In genomic region chr8:93812566-93813404, GRCm38 (mm10) we compare ENCODE assay signal across 8 mouse cellular contexts. TPM values are rescaled to one million over a fixed set of nuclear protein-coding genes. Genes with fewer than 3 reads are reported as not detected.
DNase-seq lines count a peak whose midpoint lies in the region; ATAC-seq and TF ChIP-seq lines count a peak whose summit lies in the region.

No protein-coding gene starts in this region.

- DNase-seq in kidney, postnatal 0 days (ENCODE audit: low spot score): no peak
- no peak for DNase-seq in kidney, postnatal 4 days
- DNase-seq in cerebellum, adult 9-11 months: peak; percentile 73
- no peak for DNase-seq in spleen, postnatal 36 days (ENCODE audit: low spot score in 2 of 2)
- DNase-seq in urinary bladder, postnatal 36 days (ENCODE audit: low spot score in 2 of 2): no peak

- peak; percentile 9; the same call in 1 of the 2 replicates for ATAC-seq in kidney, postnatal 0 days (replicated peaks; ENCODE audit: low FRiP score, low read depth)
- peak; percentile 7; the same call in 1 of the 2 replicates for ATAC-seq in forebrain, embryonic 13.5 days
- no peak for ATAC-seq in liver, embryonic 16.5 days (ENCODE audit: low read depth)
- no peak for ATAC-seq in granulocyte monocyte progenitor cell, adult 5-6 weeks (replicated peaks; ENCODE audit: poor library complexity, severe bottlenecking)

- peaks cover 21% of the 10 kb centered on the region for H3K4me1 ChIP-seq in kidney, postnatal 0 days (replicated peaks; ENCODE audit: insufficient read depth, low read length)
- H3K4me1 ChIP-seq in forebrain, embryonic 13.5 days: peaks cover 44% of the 10 kb centered on the region
- H3K4me1 ChIP-seq in liver, embryonic 16.5 days (ENCODE audit: control insufficient read depth, low read depth, low read length): peaks cover 4% of the 10 kb centered on the region; the same call in 1 of the 2 replicates

- H3K4me2 ChIP-seq in kidney, postnatal 0 days (ENCODE audit: low read length): peak overlapping the region; percentile 52
- peak overlapping the region; percentile 95 for H3K4me2 ChIP-seq in forebrain, embryonic 13.5 days
- H3K4me2 ChIP-seq in liver, embryonic 16.5 days (ENCODE audit: low read depth, low read length): peak overlapping the region; percentile 26; the same call in 1 of the 2 replicates

- H3K27me3 ChIP-seq in kidney, postnatal 0 days (ENCODE audit: insufficient read depth, low read length): peaks cover 15% of the 10 kb centered on the region
- no peaks in the 10 kb centered on the region for H3K27me3 ChIP-seq in forebrain, embryonic 13.5 days
- peaks cover 54% of the 10 kb centered on the region for H3K27me3 ChIP-seq in liver, embryonic 16.5 days (ENCODE audit: control insufficient read depth, insufficient read depth, low read depth, low read length)

- WGBS in kidney, postnatal 0 days: 5% methylated on average over 35 of the region's 35 CpGs
- WGBS in forebrain, embryonic 13.5 days: 2% methylated on average over 35 of the region's 35 CpGs
- 10% methylated on average over 35 of the region's 35 CpGs for WGBS in liver, embryonic 16.5 days (ENCODE audit: insufficient replicate concordance)

- H3K27ac ChIP-seq in kidney, postnatal 0 days: no peak overlapping the region
- H3K27ac ChIP-seq in forebrain, embryonic 13.5 days: peak overlapping the region; percentile 95
- H3K27ac ChIP-seq in liver, embryonic 16.5 days (ENCODE audit: low read length): no peak overlapping the region

- peak overlapping the region; percentile 14 for H3K4me3 ChIP-seq in kidney, postnatal 0 days (replicated peaks; ENCODE audit: low read depth, low read length)
- H3K4me3 ChIP-seq in forebrain, embryonic 13.5 days: peak overlapping the region; percentile 87
- H3K4me3 ChIP-seq in liver, embryonic 16.5 days (ENCODE audit: low read depth, low read length): no peak overlapping the region

- H3K9ac ChIP-seq in kidney, postnatal 0 days (ENCODE audit: low read depth, low read length): no peak overlapping the region
- peak overlapping the region; percentile 95 for H3K9ac ChIP-seq in forebrain, embryonic 13.5 days
- H3K9ac ChIP-seq in liver, embryonic 16.5 days (ENCODE audit: low read depth, low read length): no peak overlapping the region

- TF ChIP-seq CTCF in kidney, postnatal 0 days (IDR thresholded peaks at IDR 0.05; ENCODE audit: low read depth): no peak

- H3K9me3 ChIP-seq in kidney, postnatal 0 days (replicated peaks; ENCODE audit: low read length): no peaks in the 10 kb centered on the region
- no peaks in the 10 kb centered on the region for H3K9me3 ChIP-seq in forebrain, embryonic 13.5 days (replicated peaks)
- H3K9me3 ChIP-seq in liver, embryonic 16.5 days (replicated peaks; ENCODE audit: control insufficient read depth, low read length): no peaks in the 10 kb centered on the region

- no peaks in the 10 kb centered on the region for H3K36me3 ChIP-seq in kidney, postnatal 0 days (ENCODE audit: insufficient read depth, low read length)
- peaks cover 17% of the 10 kb centered on the region for H3K36me3 ChIP-seq in forebrain, embryonic 13.5 days (ENCODE audit: poor library complexity, severe bottlenecking)
- no peaks in the 10 kb centered on the region for H3K36me3 ChIP-seq in liver, embryonic 16.5 days (ENCODE audit: control insufficient read depth, insufficient read depth)

RNA-seq across cellular contexts. Expression of gene Gnao1, which starts 3.0 kb away (rescaled TPM):
- polyA plus RNA-seq in kidney, postnatal 0 days (2015; fragmentation: Nextera tagmentation; extraction: Ambion mirVana): 1.6 and 1.7 TPM in 2 replicates
- polyA plus RNA-seq in forebrain, embryonic 13.5 days (2015; fragmentation: Nextera tagmentation; extraction: Ambion mirVana): 86.2 and 99.4 TPM in 2 replicates
- 0.33 and 0.44 TPM in 2 replicates for polyA plus RNA-seq in liver, embryonic 16.5 days (2015; fragmentation: Nextera tagmentation; extraction: Ambion mirVana)
- not detected in 2 replicates for total RNA-seq in granulocyte monocyte progenitor cell, adult 5-6 weeks (2014; fragmentation: Nextera tagmentation)
- total RNA-seq in granulocyte monocyte progenitor cell, adult 5-6 weeks (2017): not detected in 2 replicates

Comparison
In these comparisons a context has a peak if more than half of its experiments do, and no peak if none do; other contexts are left out.
1. ATAC-seq: peak in kidney, postnatal 0 days (single experiment) and forebrain, embryonic 13.5 days (single experiment); none in liver, embryonic 16.5 days (single experiment) and granulocyte monocyte progenitor cell, adult 5-6 weeks (single experiment).
2. H3K4me2 ChIP-seq: peak in every context shown above with its lines; median percentile 95 in forebrain, embryonic 13.5 days; 52 in kidney, postnatal 0 days; 26 in liver, embryonic 16.5 days.
3. RNA of gene Gnao1, which starts 3.0 kb away (polyA plus RNA-seq): 86.2 to 99.4 TPM in forebrain, embryonic 13.5 days; 1.6 to 1.7 TPM in kidney, postnatal 0 days and 0.33 to 0.44 TPM in liver, embryonic 16.5 days; every median in the first group is over 10 times any median in the second.